Mouse (Mus musculus) embryonic stem cell, embryonic (primary cell): Measurements from ENCODE around the gene Dct.

ENCODE experiments used
- CTCF ChIA-PET, 4 experiments: fragments of 300-600 bp in 2 of 4; fragments of 350-600 bp in 2 of 4; sonication (Branson Sonifier 250); formaldehyde crosslinking; loops; one replicate each; lab custom pipeline; 2022; ENCODE audit warnings: inconsistent platforms in 2 of 4; lab: Charles Lee
- POLR2A ChIA-PET, 4 experiments: fragments of 300-600 bp in 2 of 4; fragments of 350-600 bp in 2 of 4; sonication (Branson Sonifier 250); formaldehyde crosslinking; loops; one replicate each; lab custom pipeline; 2022; ENCODE audit warnings: antibody characterized with exemption in 4 of 4, inconsistent platforms in 1 of 4; lab: Charles Lee

Gene Dct

DNA sequence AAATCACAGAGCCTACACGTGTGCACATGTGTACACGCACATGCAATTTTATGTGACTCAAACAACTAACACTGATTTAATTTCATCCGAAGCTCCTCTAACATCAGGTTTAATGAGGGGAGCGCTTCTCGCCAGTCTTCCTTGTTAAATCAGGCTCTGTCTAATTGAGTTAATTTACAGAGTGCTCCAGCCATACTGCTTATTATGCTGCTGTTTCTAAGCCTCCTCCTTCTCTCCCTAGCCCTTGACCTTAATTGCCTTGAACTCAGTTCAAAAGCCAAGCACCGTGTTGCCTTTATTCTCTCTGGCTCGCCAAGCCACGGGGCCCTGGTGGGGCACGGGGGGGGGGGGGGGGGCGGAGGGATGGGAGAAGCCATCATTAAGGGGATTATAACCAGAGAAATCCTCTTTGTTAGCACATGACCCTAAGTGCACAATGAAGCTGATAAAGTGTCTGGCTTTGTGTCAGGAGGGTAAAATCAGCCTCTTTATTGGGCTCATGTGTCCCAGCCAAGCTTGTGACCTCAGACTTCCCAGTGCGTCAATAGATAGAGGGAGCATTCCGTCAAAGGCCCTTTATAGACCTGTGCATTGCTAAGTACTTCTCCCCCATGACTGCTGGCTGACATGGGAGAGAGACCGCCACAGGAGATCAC lies at the start of gene Dct:
Dct (minus strand) TSS at position 270 of the 656 bp plus-strand sequence.
- POLR2A ChIA-PET: interaction anchor here in 1 of 4 experiments (0.6 kb wide), 1 partner anchor 14 kb away, joined by 6 read pairs; no protein-coding TSS in a partner anchor
- CTCF ChIA-PET: no interaction called here

DNA sequence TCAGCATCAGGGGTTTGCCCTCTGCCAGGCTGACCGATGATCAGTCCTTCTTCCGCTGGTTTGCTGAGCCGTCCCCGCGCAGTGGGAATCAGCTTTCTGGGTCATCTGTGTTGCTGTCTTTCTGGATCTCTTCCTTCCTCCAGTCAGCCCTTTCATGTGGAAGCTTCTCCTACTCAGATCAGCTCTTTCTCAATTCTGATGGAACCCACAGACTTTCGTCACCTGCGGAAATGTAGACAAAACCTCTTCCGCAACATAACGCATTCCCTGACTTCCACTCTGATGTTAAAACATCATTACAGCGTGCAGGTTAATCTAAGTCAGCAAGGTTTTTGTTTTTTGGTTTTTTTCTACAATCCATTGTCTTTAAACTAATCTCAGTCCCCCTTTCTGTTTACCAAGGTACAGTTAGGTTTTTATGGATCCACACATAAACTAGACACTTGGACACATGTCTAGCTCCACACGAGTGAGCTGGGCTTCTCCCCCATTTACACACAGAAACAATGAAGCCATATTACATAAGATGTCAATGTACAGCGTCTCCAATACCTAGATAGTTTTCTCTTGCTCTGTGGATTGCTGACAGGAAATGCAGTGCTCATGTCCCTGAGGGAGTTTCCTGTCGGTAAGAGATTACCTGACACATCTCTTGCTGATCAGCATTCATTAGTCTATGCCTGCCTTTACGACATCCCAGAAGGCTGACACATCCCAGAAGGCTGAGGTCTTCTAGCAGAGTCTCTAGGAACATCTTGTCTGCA lies 49.4 kb upstream of the Dct start:
- ChIA-PET POLR2A (interaction anchor here in 1 of 4 experiments (1.4 kb wide), 1 partner anchor 12 kb away, joined by 3 read pairs; no protein-coding TSS in a partner anchor), CTCF (interaction anchor here in 1 of 4 experiments (0.9 kb wide), 1 partner anchor 19 kb away, joined by 3 read pairs; no protein-coding TSS in a partner anchor)

DNA sequence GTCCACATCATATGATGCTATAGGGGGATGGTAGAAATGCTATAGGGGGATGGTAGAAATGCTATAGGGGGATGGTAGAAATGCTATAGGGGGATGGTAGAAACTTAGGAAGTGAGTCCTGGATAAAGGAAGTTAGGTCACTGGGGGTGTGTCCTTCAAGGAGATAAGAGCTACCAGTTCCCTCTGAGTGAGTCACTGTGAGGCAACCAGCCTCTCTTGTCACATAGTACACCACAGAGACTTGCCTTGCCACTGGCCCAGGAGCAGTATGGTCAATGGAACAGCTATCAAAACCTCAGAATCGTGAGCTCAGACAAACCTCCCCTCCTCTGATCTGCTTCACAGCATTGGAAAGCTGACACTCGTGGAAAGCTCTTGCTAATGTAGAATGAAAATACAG lies 46.2 kb upstream of the Dct start:
- ChIA-PET POLR2A (interaction anchor here in 1 of 4 experiments (0.9 kb wide), 1 partner anchor 728 kb away, joined by 3 read pairs; no protein-coding TSS in a partner anchor), CTCF (no interaction called here)

DNA sequence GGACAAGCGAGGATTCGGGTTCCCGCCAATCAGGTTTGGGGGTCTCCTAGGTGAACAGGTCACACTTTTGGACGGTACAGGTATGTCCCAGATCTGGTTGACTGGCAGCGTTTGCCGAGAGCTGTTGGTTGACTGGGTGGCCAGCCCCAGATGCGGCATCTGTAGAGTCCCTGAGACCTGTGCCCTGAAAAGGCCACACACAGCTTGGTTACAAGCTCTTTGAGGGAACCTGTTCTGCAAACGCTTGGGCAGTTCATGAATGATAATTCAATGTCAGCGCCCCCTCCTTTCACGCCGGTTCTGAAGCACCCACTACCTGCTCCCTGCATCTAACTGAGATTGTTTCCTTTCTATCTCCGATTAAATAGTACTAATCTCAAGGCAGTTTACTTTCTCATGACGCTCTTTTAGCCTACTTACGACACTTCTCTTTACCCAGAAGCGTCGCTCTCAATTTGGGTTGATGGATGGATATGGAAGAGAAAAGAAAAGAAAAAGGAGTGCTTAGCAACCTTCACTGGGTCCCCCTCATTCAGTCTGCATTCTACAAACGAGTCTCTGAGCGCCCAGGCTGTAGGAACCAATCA lies 37.9 kb upstream of the Dct start:
- ChIA-PET POLR2A (interaction anchor here in 2 of 4 experiments (0.6 to 1.8 kb wide), 8 partner anchors 9 to 843 kb away, joined by 3 to 10 read pairs (median 4); partner anchors contain the start of gene Tgds (in 1 of the 2)), CTCF (interaction anchor here in 1 of 4 experiments (0.6 kb wide), 1 partner anchor 41 kb away, joined by 7 read pairs; no protein-coding TSS in a partner anchor)

DNA sequence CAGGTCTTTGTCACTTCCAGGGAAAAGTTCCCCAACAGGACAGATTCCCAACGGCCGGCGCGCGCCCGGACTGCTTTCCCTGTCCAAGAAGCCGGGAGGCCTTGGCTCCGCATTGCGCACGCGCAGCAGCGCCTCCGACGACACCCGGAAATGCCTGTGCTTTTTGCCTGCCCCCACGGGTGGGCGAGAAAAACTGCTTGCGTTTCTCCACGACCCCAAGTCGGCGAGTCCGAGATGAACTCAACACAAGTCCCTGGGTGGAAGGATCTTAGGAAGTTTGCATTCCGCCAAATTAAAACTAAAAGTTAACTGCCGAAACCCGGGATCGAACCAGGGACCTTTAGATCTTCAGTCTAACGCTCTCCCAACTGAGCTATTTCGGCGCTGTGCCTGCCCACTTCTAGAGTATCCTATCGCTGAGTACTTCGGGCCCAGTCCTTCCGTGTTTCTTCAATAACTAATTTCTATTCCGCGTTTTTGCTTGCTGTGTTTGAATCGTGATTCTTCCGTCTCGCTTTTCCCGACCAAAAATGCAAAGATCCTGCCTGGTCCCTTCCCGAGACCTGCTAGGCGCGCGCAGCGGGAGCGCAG lies 37.3 kb upstream of the Dct start:
- ChIA-PET POLR2A (interaction anchor here in 2 of 4 experiments (0.6 to 1.8 kb wide), 8 partner anchors 9 to 844 kb away, joined by 3 to 10 read pairs (median 4); partner anchors contain the start of gene Tgds (in 1 of the 2)), CTCF (no interaction called here)

DNA sequence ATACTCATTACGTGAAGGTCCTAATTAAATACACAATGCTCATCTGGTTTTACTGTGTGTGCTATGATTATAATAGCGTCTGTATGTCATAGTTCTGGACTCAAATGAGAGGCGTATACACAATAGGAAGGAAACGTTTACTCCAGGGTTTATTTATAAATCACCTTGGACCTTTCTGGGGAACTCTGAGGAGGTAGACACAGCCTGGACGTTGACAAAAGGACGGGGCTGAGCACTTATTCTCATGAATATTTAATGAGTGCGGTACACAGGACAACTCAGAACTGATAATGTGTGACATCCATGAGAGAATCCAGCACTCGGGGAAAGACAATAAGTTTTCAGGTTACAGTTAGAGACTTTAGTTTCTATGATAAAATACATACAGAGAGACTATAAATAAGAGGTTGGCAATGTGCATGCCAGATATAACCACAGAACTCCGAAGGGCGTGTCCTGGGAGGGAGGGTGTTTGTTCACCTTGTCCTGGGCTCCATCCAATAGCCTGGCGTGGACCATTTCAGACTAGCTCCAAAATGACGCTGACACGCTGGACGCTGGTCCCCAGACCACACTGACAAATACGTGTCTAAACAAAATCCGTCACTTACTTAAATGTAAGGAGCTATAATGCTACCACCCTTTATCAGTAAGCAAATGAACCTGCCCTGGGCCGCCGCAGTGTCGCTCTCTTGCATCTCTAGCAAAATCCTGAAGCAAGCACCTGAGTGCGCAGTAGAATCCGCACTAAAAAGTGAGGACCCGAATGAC lies 36.6 kb upstream of the Dct start:
- ChIA-PET CTCF (no interaction called here), POLR2A (interaction anchor here in 1 of 4 experiments (1.8 kb wide), 1 partner anchor 44 kb away, joined by 10 read pairs; the partner anchor contains the start of gene Tgds)

DNA sequence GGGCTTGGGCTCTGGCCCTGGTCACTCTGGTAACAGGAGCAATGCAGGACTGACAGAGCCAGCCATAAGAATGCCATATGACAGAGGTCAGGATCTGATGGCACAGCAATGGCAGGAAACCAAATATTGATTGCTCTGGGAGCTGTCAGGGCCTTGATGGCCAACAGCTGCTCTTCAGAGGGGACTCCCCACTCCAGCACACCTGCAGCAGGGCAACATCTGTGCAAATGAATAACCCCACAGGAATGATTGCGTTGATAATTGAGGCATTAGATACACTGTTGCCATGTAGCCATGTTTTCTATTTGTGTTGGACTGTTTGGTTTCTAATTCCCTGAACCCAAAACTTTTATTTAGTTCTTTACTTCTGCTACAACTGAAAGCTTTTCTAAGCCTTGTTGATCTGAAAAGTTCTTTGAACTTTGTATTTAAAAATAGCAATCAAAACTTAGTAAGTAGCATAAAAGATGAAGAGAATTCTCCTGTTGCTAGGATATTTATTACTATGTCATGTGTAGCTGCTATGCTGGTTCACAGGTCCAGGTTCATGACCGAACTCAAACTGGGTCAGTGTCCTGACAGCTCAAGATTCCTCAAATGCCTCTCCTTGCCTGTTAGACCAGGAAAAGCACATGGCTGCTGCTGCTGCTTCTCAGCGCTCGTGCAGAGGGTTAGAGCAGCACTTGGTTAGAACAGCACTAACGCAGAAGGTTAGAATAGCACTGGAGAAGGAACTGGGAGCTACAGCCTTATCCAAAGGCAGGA lies 34.4 kb upstream of the Dct start:
- ChIA-PET POLR2A (interaction anchor here in 1 of 4 experiments (0.6 to 1.5 kb wide), 4 partner anchors 11 to 151 kb away, joined by 3 to 4 read pairs (median 4); partner anchors contain the start of gene Gpr180), CTCF (no interaction called here)

DNA sequence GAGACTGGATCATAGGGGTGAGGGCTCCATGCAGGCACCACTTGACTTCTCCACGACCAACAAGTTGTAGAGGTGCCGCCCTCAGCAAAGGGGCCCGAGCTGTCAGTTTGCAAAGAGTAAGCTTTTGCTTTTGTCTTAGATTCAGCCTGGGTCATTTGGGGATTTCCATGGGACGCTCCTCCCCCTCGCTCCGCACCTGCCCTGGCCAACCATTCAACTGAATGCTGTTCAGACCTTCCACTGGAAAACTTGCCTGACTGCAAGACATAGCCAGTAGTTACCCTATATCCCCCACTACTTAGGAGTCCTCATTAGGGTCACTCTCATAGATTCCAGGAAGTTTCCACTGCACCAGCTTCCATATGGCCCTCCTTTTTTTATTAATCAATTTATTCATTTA lies 31.8 kb upstream of the Dct start:
- ChIA-PET CTCF (no interaction called here), POLR2A (no interaction called here)

DNA sequence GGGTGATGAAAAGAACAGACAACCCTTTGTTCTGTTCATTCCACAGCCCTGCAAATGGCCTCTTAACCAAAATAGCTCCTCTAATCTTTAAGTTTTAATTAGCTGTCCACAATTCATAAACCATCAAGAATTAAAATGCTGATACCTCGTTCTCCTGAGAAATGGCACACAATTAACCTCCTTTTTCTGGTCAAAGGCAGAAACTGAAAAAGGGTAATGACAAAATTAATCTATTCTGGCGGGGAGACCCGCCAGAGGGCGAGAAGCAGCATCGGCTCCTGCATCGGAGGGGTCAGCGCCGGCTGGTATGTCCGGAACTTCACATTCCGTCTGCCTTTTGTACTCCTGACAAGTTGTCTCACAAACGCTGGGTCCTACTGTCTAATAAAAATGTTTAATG lies 28.6 kb upstream of the Dct start:
- POLR2A ChIA-PET: interaction anchor here in 1 of 4 experiments (0.8 to 2.0 kb wide), 3 partner anchors 10 to 15 kb away, joined by 4 to 5 read pairs (median 5); no protein-coding TSS in a partner anchor
- CTCF ChIA-PET: no interaction called here

DNA sequence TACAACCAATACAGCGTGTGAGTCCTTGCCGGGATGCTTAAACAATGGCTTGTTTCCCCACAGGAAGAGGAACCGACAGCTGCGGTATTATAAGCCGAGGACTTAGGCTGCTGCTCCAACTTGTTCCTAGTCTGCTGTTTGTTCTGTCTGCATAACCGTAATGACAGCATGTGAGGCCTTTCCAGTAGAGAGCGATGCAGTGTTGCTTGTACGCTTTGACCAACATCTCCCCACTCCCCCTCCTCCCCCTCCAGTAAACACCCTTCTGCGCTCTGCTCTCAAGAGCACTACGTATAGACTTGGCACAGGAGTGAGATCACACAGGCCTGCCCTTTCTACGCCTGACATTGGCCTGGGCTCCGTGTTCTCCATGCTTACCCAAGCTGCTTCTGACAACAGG lies 18.1 kb upstream of the Dct start:
- CTCF ChIA-PET: no interaction called here
- POLR2A ChIA-PET: interaction anchor here in 1 of 4 experiments (0.7 kb wide), 1 partner anchor 62 kb away, joined by 3 read pairs; the partner anchor contains the start of gene Tgds

DNA sequence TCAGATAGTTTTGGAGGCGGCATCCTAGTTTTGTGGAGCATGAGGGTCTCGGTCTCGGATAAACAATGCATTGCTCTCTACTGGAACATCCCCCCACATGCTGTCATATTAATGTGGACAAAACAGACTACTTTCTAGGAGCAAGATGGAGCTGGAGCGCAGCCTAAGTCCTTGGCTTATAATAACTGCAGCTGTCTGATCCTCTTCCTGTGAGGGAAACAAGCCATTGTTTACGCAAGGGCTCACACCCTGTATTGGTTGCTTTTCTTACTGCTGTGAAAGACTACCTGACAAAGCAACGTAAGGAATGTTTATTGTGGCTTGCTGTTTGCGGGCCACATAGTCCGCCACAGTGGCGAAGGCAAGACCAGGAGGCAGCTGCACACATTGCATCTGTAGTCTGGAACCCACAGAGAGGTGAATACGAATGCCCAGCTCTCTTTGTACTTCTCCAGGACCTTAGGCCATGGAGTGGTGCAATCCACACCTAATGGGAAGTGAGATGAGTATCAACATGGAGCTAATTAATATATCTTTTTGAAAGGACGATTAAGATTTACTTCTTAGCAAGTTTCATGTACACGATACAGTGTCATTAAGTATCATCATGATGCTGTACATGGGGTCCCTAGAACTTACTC lies 17.5 kb upstream of the Dct start:
- CTCF ChIA-PET: no interaction called here
- POLR2A ChIA-PET: interaction anchor here in 1 of 4 experiments (0.7 to 1.5 kb wide), 2 partner anchors 11 to 62 kb away, joined by 3 to 5 read pairs; partner anchors contain the start of gene Tgds

DNA sequence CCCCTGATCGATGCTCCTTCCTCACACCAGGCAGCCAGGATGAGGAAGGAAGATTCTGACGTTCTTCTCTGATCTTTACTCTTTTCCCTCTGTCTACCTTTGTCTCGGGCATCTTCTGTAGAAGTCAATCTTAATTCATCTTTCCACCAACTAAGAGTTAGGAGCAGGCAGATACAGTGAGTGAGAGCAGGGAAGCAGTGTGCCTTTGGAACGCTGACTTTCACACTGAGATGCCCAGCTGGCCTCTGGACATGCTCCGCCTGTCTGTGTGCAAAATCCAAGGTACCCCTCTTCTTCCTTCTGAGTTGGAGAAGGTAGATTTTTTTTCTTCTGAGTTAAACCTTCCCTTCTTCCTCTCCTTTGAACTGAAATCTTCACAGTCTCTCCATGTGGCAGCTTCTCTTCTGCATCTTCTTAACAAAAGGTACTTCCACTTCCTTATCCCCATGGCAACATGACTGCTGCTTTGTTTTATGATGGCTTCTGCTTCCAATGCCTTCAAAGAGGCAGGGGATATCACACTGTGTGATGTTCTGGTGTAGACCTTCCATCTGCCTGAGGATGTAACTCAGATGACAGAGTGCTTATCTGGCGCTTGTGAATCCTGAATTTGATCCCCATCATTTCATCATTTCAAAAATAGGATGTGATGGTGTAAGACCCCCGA lies 9.9 kb upstream of the Dct start:
- CTCF ChIA-PET: no interaction called here
- POLR2A ChIA-PET: interaction anchor here in 1 of 4 experiments (1.8 kb wide), 1 partner anchor 10 kb away, joined by 3 read pairs; no protein-coding TSS in a partner anchor

DNA sequence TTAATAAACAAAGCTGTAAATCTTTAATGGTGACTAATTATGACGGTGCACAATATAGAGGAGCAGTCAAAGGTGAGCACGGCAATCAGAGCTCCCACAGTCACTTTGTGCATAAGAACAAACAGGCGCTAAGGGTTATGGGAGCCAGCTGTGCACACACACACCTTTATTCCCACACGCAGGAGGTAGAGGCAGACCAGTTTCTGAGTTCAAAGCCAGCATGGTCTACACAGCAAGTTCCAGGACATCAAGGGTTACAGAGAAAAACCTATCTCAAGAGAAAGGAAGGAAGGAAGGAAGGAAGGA lies 6.5 kb upstream of the Dct start:
- CTCF ChIA-PET: no interaction called here
- POLR2A ChIA-PET: no interaction called here

DNA sequence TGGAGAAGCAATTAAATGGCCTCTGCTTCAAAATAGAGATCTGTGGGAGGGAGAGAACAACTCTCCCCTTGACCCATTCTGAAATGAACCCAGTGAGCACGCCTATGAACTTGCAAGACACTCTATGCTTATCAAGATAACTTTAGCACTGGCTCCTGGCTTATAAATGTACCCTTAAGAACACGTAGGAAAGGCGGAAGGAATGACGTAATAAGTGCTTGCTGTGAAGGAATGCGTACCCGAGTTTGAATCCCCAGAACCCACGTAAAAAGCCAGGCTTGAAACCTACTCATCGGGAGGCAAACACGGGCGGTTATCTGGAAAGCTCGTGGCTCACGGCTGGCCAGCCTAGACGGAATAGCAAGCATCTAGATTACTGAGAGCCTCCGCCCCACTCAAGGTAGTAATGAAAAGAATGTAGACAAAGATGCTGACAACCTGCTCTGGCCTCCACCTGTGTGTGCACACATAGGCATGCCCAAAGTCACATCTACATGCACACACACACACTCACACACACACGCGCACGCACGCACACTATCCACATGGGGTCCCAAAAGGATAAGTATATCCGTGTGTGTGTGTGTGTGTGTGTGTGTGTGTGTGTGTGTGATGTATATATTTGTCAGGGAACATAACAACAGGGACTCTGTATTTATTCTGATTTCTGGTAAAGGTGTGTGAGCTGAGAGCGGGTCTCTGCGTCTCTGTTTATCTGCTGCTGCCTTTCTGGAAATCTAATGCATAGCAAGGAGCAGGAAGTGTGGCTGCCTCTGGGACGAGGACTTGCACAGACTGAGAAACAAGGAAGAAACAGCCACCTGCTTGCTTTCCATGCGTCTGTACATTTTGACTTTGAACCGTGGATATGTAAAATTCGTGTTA lies 5.9 kb upstream of the Dct start:
- ChIA-PET CTCF (no interaction called here), POLR2A (no interaction called here)

DNA sequence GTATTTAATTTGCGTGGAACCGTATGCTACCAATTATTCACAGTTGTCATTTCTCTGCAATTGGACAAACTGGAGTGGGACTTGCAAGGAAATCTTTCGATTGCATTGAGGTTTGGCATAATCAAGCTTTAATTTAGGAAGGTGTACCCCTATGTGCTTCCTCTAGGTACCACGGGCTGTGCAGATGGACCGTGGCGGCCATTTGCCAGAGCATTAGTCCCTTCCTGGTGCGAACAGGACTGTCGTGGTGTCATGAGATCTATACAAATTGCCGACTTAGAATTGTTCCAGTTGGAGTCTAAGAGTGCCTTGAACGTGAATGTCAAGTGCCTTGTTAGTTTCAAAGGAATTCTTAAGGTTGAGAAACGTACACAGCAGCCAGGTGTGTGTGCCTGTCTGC lies 726 bp upstream of the Dct start:
- CTCF ChIA-PET: no interaction called here
- POLR2A ChIA-PET: interaction anchor here in 1 of 4 experiments (0.6 kb wide), 1 partner anchor 13 kb away, joined by 6 read pairs; no protein-coding TSS in a partner anchor

DNA sequence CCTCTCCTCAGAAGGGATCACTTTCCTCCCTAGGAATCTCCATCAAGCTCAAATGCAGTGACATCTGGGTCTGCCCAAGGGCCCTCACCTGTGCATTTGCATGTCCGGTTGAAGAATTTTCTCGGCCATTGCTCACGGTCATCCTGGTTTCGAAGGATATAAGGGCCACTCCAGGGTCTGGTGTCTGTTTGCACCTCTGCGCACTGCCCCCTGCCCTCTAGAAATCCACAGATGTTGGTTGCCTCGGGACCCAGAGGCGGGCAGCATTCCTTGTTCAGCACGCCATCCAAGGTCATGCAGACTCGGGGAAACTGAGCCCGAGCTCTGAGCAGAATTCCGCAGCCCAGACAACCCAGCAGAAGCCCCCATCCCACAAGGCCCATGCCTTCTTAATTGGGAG lies 648 bp downstream of the Dct start:
- ChIA-PET POLR2A (no interaction called here), CTCF (no interaction called here)
